Mouse (Mus musculus): Measurements from ENCODE around the gene Cln6.

- TF ChIP-seq GATA1 (IDR thresholded peaks at IDR 0.05; ENCODE audit: borderline replicate concordance, low read length): no peak
- TF ChIP-seq FLI1 (IDR thresholded peaks at IDR 0.05; ENCODE audit: low read length): no peak
Observed at GRCm38 (mm10) chr9:62839172-62839770, 686 bp downstream of the Cln6 start.

All from megakaryocyte, embryonic 14.5 days (primary cell).